Mouse (Mus musculus): ENCODE data around the gene Fasl.

DNA sequence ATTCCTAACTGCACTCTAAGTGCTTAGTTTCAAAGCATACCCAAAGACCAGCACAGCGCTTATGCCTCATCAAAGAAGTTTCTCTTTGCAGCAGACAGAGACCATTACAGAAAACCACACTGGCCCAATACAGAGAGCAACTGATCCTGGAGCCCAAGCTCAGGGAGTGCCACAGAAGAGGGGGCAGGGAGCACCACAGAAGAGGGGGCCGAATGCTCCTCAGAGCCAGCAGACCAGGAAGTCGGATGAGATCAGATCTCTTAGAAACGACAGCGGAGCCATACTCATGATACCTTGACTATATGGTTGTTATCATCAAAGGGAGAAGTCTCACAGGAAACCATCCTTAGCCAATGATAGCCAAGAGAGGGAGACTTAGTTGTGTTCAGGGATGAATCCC is 21.1 kb upstream of the Fasl start:
- no peak for TF ChIP-seq CTCF (IDR thresholded peaks at IDR 0.05; ENCODE audit: low read depth)
- TF ChIP-seq EP300 (IDR thresholded peaks at IDR 0.05; ENCODE audit: low read depth) = no peak

Measured in liver, postnatal 0 days (tissue).